Mouse (Mus musculus): ENCODE measurements around the gene Gopc.

GRCm38 (mm10) chr10:52302271-52302670 is 79.7 kb downstream of the Gopc start:
- no peak for TF ChIP-seq CTCF (IDR thresholded peaks at IDR 0.05; ENCODE audit: low read depth)
- TF ChIP-seq EP300 (IDR thresholded peaks at IDR 0.05; ENCODE audit: low read depth), result no peak

Data from heart, postnatal 0 days (tissue).